Comparison of ENCODE assay signal across 29 mouse cellular contexts in genomic region chrX:134547330-134547729, GRCm38 (mm10).
"Had no signal": no experiment of that assay in that cellular context is flagged by ENCODE, and none has a peak within 500 bp of the region (broad histone marks: within the 10 kb centered on the region; RNA-seq: fewer than 3 reads in every experiment).

No protein-coding gene starts in this region.

- ATAC-seq: forebrain, embryonic 13.5 days; forebrain, embryonic 14.5 days; forebrain, embryonic 15.5 days; forebrain, embryonic 16.5 days; forebrain, postnatal 0 days had no signal

- H3K4me3 ChIP-seq: embryonic facial prominence, embryonic 10.5 days; embryonic facial prominence, embryonic 12.5 days; embryonic facial prominence, embryonic 13.5 days; embryonic facial prominence, embryonic 15.5 days; erythroblast, embryonic 14.5 days; forebrain, embryonic 10.5 days; forebrain, embryonic 12.5 days; forebrain, embryonic 13.5 days; forebrain, embryonic 15.5 days; gastrocnemius, adult 2 months; heart, adult 2 months had no signal

- H3K4me2 ChIP-seq: embryonic facial prominence, embryonic 12.5 days; embryonic facial prominence, embryonic 13.5 days; embryonic facial prominence, embryonic 15.5 days; forebrain, embryonic 12.5 days; forebrain, embryonic 13.5 days; forebrain, embryonic 15.5 days had no signal

- H3K9me3 ChIP-seq: embryonic facial prominence, embryonic 10.5 days; embryonic facial prominence, embryonic 12.5 days; embryonic facial prominence, embryonic 13.5 days; embryonic facial prominence, embryonic 15.5 days; forebrain, embryonic 10.5 days; forebrain, embryonic 12.5 days; forebrain, embryonic 13.5 days; forebrain, embryonic 15.5 days had no signal

- DNase-seq: cerebellum, adult 2 months; cerebellum, adult 8-10 months; cerebellum, adult 9-10 months; cerebellum, adult 9-11 months; cerebellum, postnatal 10 days; cerebellum, postnatal 14 days; cerebellum, postnatal 25 days; cerebellum, postnatal 36 days; embryo, embryonic 11 days; forebrain, postnatal 0 days; gastrocnemius, adult 2 months; gastrocnemius, postnatal 10 days; gastrocnemius, postnatal 14 days; gastrocnemius, postnatal 25 days; gastrocnemius, postnatal 36 days; heart, adult 11 months; heart, adult 18-20 months; heart, adult 2 months had no signal

- H3K4me1 ChIP-seq: embryonic facial prominence, embryonic 10.5 days; embryonic facial prominence, embryonic 12.5 days; embryonic facial prominence, embryonic 13.5 days; embryonic facial prominence, embryonic 15.5 days; forebrain, embryonic 12.5 days; forebrain, embryonic 13.5 days; forebrain, embryonic 15.5 days had no signal

- H3K36me3 ChIP-seq: embryonic facial prominence, embryonic 10.5 days; embryonic facial prominence, embryonic 12.5 days; embryonic facial prominence, embryonic 13.5 days; embryonic facial prominence, embryonic 15.5 days; forebrain, embryonic 10.5 days; forebrain, embryonic 12.5 days; forebrain, embryonic 15.5 days had no signal

- H3K9ac ChIP-seq: embryonic facial prominence, embryonic 12.5 days; embryonic facial prominence, embryonic 13.5 days; embryonic facial prominence, embryonic 15.5 days; forebrain, embryonic 12.5 days; forebrain, embryonic 13.5 days; forebrain, embryonic 15.5 days; forebrain, postnatal 0 days had no signal

- H3K27ac ChIP-seq: embryonic facial prominence, embryonic 10.5 days; embryonic facial prominence, embryonic 12.5 days; embryonic facial prominence, embryonic 13.5 days; embryonic facial prominence, embryonic 15.5 days; forebrain, embryonic 10.5 days; forebrain, embryonic 12.5 days; forebrain, embryonic 13.5 days; forebrain, embryonic 15.5 days; gastrocnemius, adult 2 months; heart, adult 2 months had no signal

- H3K27me3 ChIP-seq: embryonic facial prominence, embryonic 12.5 days; embryonic facial prominence, embryonic 13.5 days; embryonic facial prominence, embryonic 15.5 days; forebrain, embryonic 12.5 days; forebrain, embryonic 13.5 days; forebrain, embryonic 15.5 days had no signal
